Mouse (Mus musculus) thymus, adult 2 months (tissue): ENCODE data around the gene Muc3.

ENCODE experiments used
- CTCF ChIP-seq: fragments of 200-500 bp; IDR thresholded peaks from 2 replicates; pipeline ENCODE4 v1.5.1; 2012; ENCODE audit warnings: mild to moderate bottlenecking, control low read depth, low read length, moderate library complexity, borderline replicate concordance; ENCODE audit not compliant: control insufficient read depth, poor library complexity, insufficient read depth; ENCODE audit errors: extremely low read depth
- POLR2A ChIP-seq: fragments of 200-500 bp; IDR thresholded peaks from 2 replicates; pipeline ENCODE4 v1.6.1; 2012; ENCODE audit warnings: mild to moderate bottlenecking, low read length, control low read depth, moderate library complexity; ENCODE audit not compliant: control insufficient read depth, poor library complexity, insufficient read depth; ENCODE audit errors: extremely low read depth

- TF ChIP-seq POLR2A (no peak), CTCF (no peak)
Measured at GRCm38 (mm10) chr5:137093720-137094119, 55.4 kb downstream of the Muc3 start.
